Mouse (Mus musculus): ENCODE measurements around the gene Rad51b.

The Rad51b gene

GRCm38 (mm10) chr12:79838181-79838961 lies 541.3 kb downstream of the Rad51b start:
- DNase-seq (ENCODE audit: low read depth): no peak

GRCm38 (mm10) chr12:79839096-79839941 lies 542.2 kb downstream of the Rad51b start:
- DNase-seq (ENCODE audit: low read depth): no peak

- no peak for DNase-seq (ENCODE audit: low read depth)
These were observed 543.4 kb downstream of the Rad51b start for GRCm38 (mm10) chr12:79840465-79840864.

- no peak for DNase-seq (ENCODE audit: low read depth)
These were observed 544.2 kb downstream of the Rad51b start for GRCm38 (mm10) chr12:79841248-79841647.

- no peak for DNase-seq (ENCODE audit: low read depth)
These were observed 545.2 kb downstream of the Rad51b start for GRCm38 (mm10) chr12:79842319-79842718.

- DNase-seq (ENCODE audit: low read depth): no peak
These were observed 545.9 kb downstream of the Rad51b start for GRCm38 (mm10) chr12:79843002-79843401.

- DNase-seq (ENCODE audit: low read depth): no peak
These were observed 546.4 kb downstream of the Rad51b start for GRCm38 (mm10) chr12:79843496-79843895.

- DNase-seq (ENCODE audit: low read depth): no peak
These were observed 549.4 kb downstream of the Rad51b start for GRCm38 (mm10) chr12:79846247-79847151.

- no peak for DNase-seq (ENCODE audit: low read depth)
These were observed 551.5 kb downstream of the Rad51b start for GRCm38 (mm10) chr12:79848539-79848938.

- no peak for DNase-seq (ENCODE audit: low read depth)
These were observed 552.9 kb downstream of the Rad51b start for GRCm38 (mm10) chr12:79850021-79850420.

- no peak for DNase-seq (ENCODE audit: low read depth)
These were observed 554.8 kb downstream of the Rad51b start for GRCm38 (mm10) chr12:79851898-79852297.

- DNase-seq (ENCODE audit: low read depth): no peak
These were observed 555.5 kb downstream of the Rad51b start for GRCm38 (mm10) chr12:79852606-79853005.

- no peak for DNase-seq (ENCODE audit: low read depth)
These were observed 556.9 kb downstream of the Rad51b start for GRCm38 (mm10) chr12:79853901-79854490.

GRCm38 (mm10) chr12:79854507-79854906 lies 557.4 kb downstream of the Rad51b start:
- DNase-seq (ENCODE audit: low read depth): no peak

- no peak for DNase-seq (ENCODE audit: low read depth)
These were observed 559.2 kb downstream of the Rad51b start for GRCm38 (mm10) chr12:79856116-79856909.

GRCm38 (mm10) chr12:79857704-79858103 lies 560.6 kb downstream of the Rad51b start:
- no peak for DNase-seq (ENCODE audit: low read depth)

- no peak for DNase-seq (ENCODE audit: low read depth)
These were observed 561.3 kb downstream of the Rad51b start for GRCm38 (mm10) chr12:79858336-79858735.

- DNase-seq (ENCODE audit: low read depth): no peak
These were observed 562.5 kb downstream of the Rad51b start for GRCm38 (mm10) chr12:79859354-79860247.

GRCm38 (mm10) chr12:79860248-79860555 lies 563.1 kb downstream of the Rad51b start:
- no peak for DNase-seq (ENCODE audit: low read depth)

Data from c-Kit-positive CD71-positive TER-119-negative erythroid progenitor cells, embryonic 14.5 days (primary cell).